Mouse (Mus musculus) regulatory T cell (primary cell): ENCODE data around the gene Tenm4.
"Not testable (repeated sequence)": the region's sequence is repeated elsewhere in the genome, so short reads cannot be mapped to it uniquely, and the experiment has no call there.

Source experiments
- in situ Hi-C: fragments of 300-600 bp; cut with MboI, MseI; formaldehyde crosslinking; loops from one replicate; pipeline ENCODE4 v1.15.1; 2025; ENCODE audit warnings: high pct_unique_total_duplicates

Tenm4 gene

DNA sequence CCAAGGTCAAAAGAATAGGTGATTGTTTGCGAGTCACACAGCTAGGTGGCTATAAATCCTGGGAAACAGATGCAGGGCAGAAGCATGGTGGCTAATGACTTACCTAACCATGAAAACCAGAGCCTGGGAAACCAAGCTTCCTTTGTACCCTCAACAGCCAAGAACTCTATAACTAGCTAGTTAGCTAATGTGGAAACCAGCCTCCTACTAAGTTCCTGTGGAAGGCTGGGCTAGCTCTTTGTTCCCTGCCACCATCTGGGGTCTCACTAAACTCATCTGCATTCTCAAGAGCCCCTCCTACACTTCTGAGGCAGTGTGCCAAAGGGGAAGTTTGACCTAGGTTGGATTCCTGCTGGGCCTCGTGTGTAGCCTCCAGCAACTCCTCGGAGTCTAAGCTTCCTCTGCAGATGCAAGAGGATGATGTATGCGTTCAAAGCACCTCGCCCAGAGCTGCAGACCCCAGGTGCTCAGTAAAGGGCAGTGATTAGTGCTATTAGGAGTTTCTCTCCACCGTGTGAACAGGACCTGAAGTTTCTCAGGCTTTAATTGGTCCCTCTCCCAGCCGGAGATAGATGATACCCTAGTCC lies 719.1 kb downstream of the Tenm4 start:
- in situ Hi-C loops: no loop called here

DNA sequence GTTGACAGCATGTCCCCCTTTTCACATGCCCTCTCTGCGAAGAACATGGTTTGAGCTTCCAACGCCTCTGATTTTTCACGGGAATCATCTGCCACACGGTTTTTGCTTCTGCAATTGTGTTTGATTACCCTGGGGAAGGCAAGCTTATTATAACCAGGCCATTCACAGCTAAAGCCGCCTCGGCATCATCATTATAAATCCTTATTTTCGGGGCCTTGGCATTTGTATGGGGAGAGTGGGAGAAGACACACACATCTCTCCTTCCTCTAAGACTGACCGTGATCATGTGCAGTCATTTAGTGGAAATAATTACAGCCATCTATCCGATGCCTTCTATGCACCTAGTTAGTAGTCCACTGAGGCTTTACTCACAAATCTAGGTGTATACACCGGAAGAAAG lies 719.9 kb downstream of the Tenm4 start:
- in situ Hi-C loops: no loop called here

DNA sequence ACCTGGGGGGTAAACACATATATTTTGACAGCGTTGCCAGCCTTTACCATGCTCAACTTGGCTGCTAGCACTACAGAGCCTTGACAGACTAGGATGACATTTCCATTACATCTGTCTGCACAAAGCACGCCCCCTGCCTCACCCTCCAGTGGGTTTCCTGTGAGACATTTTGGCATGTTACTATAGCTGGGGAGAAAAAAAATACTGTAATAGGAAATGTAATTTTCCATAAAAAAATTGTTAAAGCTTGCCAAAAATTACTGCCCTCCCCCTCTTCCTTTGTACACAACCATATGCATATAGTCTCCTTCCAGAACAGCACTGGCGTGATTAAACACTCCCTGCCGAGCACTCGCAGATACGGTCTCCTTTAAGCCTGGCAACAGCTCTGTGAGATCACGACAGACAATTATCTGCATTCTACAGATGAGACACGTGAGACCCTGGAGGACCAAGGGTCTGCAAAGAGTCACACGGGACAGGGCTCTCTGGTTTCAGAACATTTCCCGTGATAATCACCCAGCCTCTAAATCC lies 728.1 kb downstream of the Tenm4 start:
- in situ Hi-C loops: no loop called here

DNA sequence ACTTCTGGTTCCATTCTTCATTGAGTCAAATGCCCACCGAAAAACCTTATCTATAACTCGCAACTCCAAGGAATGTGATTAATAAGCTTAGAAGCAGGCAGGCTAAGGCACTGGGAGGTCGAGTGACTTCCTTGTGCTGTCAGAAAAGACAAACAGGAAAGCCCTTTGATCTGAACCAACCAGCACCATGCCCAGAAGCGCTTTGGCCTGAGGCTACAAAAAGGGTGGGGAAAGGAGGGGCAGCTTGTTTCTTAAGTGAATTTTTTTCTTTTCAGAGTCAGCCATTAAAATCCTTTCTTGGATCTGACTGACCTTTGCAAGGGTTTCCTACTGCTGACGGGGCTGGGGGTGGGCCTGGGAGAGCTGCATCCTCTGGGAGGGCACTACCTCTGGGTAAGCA lies 731.1 kb downstream of the Tenm4 start:
- in situ Hi-C loops: no loop called here

DNA sequence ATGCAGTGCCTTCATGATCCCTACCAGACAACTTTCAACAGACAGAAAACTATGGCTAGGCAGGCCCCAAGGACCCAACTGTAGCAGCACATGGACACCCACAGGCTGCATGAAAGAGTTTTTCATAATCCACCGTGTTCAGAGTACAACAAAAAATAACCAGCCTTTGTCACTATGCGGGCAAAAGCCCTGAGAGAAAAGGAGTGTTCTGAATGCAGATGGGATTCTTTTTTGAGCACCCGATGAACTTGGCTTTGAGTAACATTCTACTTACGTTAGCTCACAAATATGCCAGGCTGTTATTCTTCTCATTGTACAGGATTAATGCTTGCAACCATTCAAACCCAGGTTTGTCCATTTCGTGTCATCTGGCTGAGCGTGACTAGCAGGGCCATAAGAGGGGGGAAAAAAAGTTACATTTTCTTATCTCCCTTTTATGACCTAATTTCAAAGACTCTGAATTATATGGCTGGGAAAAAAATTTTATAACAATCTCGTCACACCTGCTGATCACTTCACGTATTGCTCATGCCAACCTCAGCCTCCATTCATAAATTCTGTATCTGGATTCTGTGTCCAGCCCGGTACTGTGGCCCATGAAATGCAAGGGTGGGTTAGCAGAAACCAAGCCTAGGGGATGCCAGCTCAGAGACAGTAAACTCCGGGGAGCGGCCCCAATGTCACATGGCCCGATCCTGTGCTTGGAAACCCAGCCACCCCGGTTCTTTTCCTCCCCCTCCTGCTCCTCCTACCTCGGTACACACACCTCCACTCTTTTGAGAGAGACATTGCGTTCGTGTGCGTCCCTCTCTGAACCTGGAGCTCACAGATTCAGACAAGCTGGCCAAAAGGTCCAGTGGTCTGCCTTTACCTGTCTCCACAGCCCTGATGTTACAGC lies 732.3 kb downstream of the Tenm4 start:
- in situ Hi-C loops: no loop called here

DNA sequence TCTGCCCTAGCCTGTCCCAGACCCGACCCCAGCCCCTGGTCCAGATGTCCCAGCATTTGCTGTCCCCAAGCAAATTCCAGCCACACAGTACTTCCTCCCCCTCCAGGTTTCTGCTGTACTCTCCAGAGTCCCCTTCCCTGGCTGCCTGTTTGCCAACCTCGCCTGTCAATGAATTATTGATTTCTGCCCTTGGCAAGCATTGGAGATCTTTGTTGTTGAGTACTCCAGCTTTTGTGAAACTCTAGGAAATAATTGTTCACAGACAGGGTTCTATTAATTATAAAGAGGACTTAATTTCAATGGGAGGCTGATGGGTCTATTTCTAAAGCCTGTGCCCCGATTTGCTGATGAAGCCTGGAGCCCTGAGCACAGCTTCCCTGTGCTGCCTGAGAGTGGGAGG lies 733.4 kb downstream of the Tenm4 start:
- in situ Hi-C loops: no loop called here

DNA sequence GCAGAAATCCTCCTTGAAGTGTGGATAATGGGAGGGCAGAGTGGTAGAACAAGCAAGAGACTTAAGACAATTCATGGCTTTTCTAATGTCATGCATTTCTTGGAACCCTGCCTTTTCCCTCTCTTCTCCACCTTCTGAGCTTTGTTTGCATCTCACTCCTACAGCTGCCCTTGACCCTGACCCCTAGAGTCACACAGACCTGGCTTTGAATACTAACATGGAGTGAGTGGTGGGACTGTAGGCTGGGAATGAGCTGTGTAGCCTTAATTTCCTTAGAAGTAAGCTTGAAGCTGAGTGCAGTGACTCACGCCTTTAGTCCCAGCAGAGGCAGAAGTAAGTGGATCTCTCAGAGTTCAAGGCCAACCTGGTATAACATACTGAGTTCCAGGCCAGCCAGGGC lies 733.9 kb downstream of the Tenm4 start:
- in situ Hi-C loops: loop anchor here (5.0 kb wide), 1 partner anchor 373 kb away; no protein-coding TSS in a partner anchor

DNA sequence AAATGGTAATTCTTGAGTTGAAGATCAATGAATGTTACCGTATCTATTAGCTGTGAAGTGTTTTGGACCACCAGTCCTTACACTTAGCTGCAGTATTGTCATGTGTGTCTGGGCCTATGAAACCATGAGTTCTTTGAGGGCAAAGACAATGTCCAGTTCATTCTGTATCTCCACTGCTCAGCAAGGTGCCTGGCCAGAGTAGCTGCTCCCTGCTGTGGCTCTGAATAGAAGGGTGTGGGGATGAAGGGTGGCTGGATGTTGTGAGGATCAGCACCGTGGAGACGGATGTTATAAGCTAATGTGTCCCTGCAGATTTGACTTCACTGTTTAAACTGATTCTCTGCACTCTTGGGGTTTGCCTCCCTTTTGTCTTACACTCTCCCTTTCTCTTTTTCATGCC lies 734.4 kb downstream of the Tenm4 start:
- in situ Hi-C loops: loop anchor here (5.0 kb wide), 1 partner anchor 373 kb away; no protein-coding TSS in a partner anchor

DNA sequence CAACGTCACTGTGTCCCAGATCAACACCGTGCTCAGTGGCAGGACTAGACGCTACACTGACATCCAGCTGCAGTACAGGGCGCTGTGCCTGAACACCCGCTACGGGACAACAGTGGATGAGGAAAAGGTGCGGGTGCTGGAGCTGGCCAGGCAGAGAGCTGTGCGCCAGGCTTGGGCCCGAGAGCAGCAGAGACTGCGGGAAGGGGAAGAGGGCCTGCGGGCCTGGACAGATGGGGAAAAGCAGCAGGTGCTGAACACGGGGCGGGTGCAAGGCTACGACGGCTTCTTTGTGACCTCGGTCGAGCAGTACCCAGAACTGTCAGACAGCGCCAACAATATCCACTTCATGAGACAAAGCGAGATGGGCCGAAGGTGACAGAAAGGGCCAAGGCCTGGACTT lies 735.2 kb downstream of the Tenm4 start:
- in situ Hi-C loops: loop anchor here (5.0 kb wide), 1 partner anchor 374 kb away; no protein-coding TSS in a partner anchor

DNA sequence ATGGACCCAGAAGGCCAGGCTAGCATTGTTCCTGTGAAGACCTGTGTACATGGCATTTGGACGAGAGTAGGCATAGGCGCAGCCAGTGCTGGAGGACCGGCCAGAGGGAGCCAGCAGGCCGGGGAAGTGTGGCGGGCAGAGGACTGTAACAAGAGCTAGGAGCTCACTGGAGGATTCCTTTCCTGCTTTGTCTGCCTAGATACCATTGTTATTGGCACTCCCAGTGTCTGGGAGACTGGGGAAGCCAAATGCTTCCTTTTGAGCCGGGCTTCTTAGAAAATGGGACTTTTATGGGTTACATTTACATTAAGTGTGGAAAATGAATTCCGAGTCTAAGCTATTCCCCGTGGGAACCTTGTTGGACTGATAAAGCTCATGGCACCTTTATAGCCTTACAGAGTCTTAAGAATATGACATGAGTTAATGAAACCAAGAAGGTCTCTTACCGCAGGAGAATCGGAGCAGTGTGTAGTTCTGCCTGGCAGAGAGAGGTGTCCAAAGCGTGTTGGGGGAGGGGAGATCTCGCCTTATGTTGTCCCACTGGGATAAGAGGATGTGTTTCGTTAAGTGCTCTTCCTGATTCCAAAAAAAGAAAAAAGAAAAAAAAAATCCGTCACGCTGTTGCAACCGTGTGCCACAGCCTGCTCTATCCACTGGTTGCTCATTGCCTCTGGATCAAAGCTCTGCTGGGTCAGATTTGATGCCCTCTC lies 737.1 kb downstream of the Tenm4 start:
- in situ Hi-C loops: loop anchor here (5.0 kb wide), 1 partner anchor 376 kb away; no protein-coding TSS in a partner anchor

DNA sequence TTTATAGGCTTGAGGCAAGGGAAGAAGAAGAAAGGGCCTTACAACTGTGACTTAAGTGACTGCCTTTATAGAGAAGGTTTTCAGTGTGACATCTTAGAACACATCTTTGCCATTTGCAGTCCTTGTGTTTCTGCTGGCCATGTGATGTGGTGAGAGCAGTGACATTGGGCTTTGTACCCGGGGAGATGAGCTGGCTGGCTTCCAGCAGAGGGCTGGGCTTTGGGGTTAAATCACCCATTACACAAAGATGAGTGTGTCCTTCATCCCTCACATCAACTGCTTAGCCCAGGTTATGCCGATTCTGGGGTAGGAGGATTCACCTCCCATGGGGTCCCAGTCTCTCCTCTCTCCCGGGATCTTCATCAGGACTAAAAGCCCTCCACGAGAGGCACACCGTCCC lies 738.8 kb downstream of the Tenm4 start:
- in situ Hi-C loops: loop anchor here (5.0 kb wide), 2 partner anchors 138 to 378 kb away; no protein-coding TSS in a partner anchor

DNA sequence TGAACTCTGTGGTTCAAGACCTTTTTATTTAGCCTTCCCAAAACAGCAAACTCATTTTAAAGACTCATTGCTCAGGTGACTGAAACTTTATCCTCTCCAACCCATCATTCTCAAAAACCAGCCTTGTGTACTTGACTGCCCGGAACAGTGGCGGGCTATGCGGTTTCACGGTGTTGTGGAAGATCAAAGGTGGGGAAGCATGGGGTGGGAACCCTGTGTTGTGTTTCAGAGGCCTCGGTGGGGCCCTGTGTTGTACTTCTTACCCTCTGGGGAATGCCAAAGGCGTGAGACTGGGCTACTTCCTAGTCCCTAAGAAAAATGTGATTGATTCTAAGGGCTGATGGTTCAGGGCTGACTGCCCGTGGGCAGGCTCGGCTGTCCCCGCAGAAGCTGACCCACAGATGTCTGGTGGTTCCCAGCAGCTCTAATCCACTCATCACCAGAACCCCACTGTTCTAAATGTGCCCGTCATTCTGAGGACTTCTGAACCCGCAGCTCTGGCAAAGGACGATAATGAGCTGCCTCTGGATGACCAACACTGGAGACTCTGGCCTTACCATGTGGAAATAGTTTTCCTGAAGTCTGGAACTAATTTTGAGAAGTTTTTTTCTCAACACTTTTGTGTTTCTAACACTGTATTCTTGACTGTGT lies 739.4 kb downstream of the Tenm4 start:
- in situ Hi-C loops: loop anchor here (5.0 kb wide), 1 partner anchor 138 kb away; no protein-coding TSS in a partner anchor

DNA sequence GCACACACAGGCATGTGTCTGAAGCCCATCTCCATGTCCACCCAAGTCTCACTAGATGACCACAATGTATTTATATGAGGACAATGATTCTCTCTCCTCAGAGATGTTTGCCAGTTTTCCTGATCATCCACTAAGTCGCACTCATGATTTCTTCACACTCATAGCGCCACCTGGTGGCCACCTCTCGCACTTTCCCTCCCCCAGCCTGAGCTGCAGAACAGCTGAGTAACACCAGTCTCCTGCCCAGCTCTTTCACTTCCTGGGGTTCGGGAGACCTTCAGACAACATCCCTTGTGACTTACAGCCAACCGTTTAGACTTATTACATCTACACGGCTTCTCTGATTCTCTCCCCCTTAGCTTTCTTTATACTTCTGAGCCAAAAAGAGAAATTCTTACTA lies 743.0 kb downstream of the Tenm4 start:
- in situ Hi-C loops: loop anchor here (5.0 kb wide), 1 partner anchor 142 kb away; no protein-coding TSS in a partner anchor

DNA sequence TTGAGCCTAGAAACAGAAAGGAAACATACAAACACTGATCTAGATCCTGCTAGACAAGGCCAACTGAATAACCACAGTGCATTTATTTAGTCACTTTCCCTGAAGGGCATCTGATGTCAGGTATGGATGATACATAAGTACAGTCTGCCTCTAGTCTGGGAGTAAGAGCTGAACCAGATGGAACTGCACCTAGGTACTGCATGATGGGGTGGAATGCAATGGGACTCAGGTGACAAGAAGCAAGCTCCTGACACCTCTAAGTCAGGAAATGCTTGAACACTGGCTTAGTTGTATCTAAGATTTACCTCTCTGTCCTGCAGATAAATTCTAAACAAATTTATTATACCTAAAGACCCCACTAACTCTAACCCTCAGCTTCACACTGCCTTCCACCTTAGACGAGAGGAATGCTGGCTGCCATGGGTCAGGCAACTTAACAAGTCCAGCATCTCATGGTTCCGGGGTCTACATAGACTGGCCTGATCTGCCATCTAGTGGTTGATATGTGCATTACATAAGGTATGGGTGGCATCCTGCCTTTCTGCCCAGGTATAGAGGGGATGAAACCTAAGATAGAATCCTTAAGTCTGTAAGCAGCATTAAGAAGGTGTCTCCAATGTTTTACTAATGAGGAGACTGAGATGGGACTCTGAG lies 744.5 kb downstream of the Tenm4 start:
- in situ Hi-C loops: no loop called here

DNA sequence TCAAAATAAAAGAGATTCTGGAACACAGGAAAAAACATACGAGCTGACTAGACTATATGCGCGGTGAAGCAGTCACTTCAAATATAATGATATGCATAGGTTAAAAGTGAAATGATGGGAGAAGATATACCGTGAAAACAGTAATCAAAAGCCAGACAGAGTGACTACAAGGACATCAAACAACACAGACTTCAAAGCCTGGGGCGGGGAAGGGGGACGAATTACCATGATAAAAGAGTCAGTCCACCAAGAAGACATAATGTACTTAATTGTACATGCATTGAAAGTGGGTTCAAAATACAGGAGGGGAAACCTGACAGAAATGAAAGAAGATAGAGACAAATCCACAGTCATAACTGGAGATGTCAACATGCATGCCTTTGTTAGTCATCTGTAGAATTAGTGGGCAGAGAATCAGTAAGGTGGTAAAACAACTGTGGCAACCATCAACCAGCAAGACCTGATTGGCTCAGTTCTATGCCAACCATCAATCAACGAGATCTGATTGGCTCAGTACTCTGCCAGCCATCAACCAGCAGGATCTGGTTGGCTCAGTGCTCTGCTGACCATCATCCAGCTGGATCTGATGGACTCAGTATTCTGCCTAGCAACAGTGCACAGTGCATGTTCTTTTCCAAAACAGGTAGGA lies 749.5 kb downstream of the Tenm4 start:
- in situ Hi-C loops: no loop called here

DNA sequence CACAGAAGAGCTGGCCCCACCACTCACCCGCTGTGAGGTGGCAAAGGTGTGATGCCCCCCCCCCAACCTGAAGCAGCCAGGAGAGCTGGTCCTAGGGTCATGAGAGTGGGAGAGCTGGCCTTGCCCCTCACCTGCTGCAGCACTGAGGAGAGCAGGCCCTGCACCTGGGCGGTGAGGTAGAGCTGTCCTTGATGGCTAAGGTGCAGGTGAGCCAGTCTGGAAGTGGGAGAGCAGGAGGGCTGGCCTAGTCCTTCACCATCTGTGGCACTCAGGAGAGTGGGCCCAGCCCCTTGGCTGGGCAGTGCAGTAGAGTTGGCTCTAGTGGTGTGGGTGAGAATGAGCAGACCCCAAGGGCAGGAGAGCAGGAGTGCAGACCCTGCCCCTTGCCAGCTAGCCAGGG lies 751.9 kb downstream of the Tenm4 start:
- in situ Hi-C loops: no loop called here

DNA sequence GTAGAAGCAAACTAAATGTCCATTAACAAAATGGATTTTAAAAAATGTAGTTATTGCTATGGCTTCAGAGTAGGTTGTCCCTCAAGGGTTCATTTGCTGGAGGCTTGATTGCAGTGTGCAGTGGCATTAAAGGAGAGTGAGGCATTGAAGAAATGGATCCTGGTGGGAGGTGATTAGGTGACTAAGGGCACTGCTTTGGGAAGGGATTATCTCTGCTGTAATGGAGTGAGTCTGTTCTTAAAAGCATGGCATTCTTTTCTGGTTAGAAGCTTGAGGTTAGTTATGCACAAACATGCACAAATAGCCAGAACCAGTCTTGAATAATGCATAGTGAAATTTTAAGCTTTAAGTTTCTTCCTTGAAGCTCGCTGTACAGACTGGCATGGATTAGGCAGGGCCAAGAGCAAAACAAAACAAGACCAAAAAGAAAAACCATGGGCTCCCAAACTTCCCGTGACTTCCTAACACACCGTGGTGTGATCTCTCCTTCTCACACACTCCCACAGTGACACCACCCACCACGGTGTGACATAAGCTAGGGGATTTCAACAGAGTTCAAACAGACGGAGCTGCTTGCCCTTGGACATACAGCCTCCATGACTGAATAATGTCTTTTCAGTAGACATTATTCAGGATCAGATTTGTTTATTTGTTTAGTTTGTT lies 772.8 kb downstream of the Tenm4 start:
- in situ Hi-C loops: no loop called here

DNA sequence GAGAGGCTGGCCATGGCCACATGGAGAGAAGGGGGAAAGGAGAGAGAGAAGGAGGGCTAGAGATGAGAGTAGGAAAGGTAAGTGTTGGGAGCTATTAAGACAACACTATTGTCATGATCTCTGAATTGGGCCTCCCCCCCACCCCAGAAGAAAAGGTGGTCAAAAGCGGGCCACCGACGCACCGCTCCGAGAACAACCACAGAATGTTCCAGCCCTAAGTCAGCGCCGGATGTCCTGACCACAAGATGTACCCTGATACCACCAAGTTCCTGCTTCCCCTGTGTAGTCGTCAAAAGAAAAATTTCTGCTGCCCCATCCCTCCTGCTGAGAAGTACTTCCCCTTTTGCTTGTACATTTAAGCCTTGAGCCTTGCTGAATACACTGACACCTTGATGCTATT lies 775.5 kb downstream of the Tenm4 start:
- in situ Hi-C loops: not testable (repeated sequence)

DNA sequence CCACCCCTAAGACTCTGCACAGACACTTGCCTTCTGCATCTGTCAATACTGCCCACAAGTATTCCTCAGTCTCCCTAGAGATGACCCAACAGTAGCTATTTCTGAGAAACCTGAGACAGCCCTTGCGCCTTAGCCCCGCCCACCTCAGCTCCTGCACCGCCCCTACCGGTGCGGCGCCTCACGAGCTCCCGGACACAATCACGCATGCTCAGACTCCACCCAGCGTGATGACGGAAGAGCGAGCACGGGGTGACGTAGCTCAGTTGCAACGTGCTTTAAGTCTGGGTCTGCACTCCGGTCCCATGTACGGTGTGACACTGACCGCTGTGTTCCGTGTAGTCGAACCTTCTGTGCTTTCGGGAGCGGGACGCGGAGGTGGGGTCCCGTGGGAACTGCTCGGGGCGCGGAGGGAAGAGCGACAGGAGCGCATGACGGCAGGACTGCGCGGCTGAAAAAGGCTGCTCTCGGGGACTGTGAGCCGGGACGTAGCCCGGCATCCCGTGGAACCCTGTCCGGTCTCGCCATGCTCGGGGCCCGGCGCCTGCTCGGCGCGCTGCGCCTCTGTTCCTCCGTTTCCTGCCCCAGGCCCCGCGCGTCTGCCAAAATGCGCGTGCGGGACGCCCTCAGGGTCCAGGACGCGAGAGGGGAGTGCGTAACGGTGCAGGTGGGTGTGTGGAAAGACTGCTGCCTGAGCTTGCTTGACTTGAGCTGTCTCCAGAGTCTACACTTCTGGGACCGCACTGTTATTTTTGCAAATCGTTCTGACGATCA lies 780.4 kb downstream of the Tenm4 start, which contains the start of gene Nars2:
TSS of gene Nars2 (plus strand) at position 225 of the 771 bp plus-strand sequence.
- in situ Hi-C loops: no loop called here
